Mouse (Mus musculus) G1E (cell line): ENCODE measurements at regions not wholly inside any gene's neighbourhood (a gene's known extent, or its start where the extent isn't known, plus 50 kb on each side); places are given as distances from the start of the nearest gene placed in this dataset.

Experiments
- ATAC-seq: 2 replicates; pipeline ENCODE4 v1.8.0; 2016; ENCODE audit warnings: mild to moderate bottlenecking; ENCODE audit not compliant: insufficient number of reproducible peaks, poor library complexity, low FRiP score, severe bottlenecking; ENCODE audit errors: extremely low read depth
- DNase-seq: peaks from one replicate; pipeline ENCODE4 v3.0.0; 2012; ENCODE audit warnings: low spot score
- H3K27me3 ChIP-seq: 2 replicates; pipeline ENCODE4 v1.6.1; 2012; ENCODE audit warnings: mild to moderate bottlenecking, low read length, inconsistent platforms; ENCODE audit not compliant: insufficient read depth
- H3K36me3 ChIP-seq: replicated peaks from 2 replicates; pipeline ENCODE3; 2012; ENCODE audit warnings: mild to moderate bottlenecking, inconsistent platforms
- H3K4me1 ChIP-seq: 2 replicates; pipeline ENCODE4 v1.6.1; 2012; ENCODE audit warnings: low read depth, low read length, inconsistent platforms, mixed read lengths; ENCODE audit not compliant: insufficient read depth
- H3K4me3 ChIP-seq: 2 replicates; pipeline ENCODE4 v1.5.1; 2012; ENCODE audit warnings: low read depth, mild to moderate bottlenecking, inconsistent platforms, low read length, moderate library complexity, mixed read lengths
- H3K9me3 ChIP-seq: replicated peaks from 2 replicates; pipeline ENCODE4 v1.6.1; 2012; ENCODE audit warnings: inconsistent platforms
- CTCF ChIP-seq: IDR thresholded peaks from 2 replicates; pipeline ENCODE4 v1.5.1; 2012; ENCODE audit warnings: low read depth, low read length, inconsistent platforms, mixed read lengths
- GATA1 ChIP-seq: IDR thresholded peaks from 2 replicates; pipeline ENCODE4 v1.6.1; 2012; ENCODE audit warnings: borderline replicate concordance, low read length, inconsistent platforms, mixed read lengths
- GATA2 ChIP-seq: IDR thresholded peaks from 2 replicates; pipeline ENCODE4 v1.6.1; 2012; ENCODE audit warnings: low read depth, low read length, inconsistent platforms, borderline replicate concordance
- POLR2AphosphoS5 ChIP-seq: IDR thresholded peaks from 2 replicates; pipeline ENCODE4 v1.6.1; 2012; ENCODE audit warnings: low read depth, low read length, inconsistent platforms; ENCODE audit not compliant: insufficient replicate concordance
- TAL1 ChIP-seq: conservative IDR thresholded peaks from 2 replicates; pipeline ENCODE4 v1.6.1; 2012; ENCODE audit warnings: low read depth, low read length, inconsistent platforms, mixed read lengths

DNA sequence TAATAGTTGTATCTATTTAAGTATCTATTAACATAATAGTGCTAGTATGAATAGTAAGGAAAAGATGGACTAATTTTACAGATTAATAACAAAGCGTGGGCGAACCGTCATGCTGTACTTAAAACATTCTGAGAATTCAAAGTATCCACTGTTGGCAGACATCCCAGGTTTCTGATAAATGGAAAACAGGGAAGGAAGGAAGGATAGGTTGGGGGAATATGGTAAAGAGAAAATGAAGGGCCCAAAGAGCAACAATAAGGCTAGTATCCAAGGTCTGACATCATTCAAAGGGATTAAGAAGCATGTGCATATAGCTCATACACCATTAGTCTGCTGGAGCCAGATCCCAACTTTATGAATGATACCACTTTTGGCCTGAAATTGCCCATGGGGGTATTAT lies 572.0 kb upstream of the Pdzrn3 start:
- ATAC-seq = no peak
- H3K4me1 ChIP-seq = no peaks in the 10 kb centered on the region
- TF ChIP-seq GATA1 (no peak), TAL1 (no peak), CTCF (no peak), GATA2 (no peak), POLR2AphosphoS5 (no peak)
- no peak for DNase-seq
- H3K27me3 ChIP-seq = no peaks in the 10 kb centered on the region
- no peak overlapping the region for H3K4me3 ChIP-seq
- H3K9me3 ChIP-seq = peaks cover 3% of the 10 kb centered on the region
- H3K36me3 ChIP-seq = no peaks in the 10 kb centered on the region

DNA sequence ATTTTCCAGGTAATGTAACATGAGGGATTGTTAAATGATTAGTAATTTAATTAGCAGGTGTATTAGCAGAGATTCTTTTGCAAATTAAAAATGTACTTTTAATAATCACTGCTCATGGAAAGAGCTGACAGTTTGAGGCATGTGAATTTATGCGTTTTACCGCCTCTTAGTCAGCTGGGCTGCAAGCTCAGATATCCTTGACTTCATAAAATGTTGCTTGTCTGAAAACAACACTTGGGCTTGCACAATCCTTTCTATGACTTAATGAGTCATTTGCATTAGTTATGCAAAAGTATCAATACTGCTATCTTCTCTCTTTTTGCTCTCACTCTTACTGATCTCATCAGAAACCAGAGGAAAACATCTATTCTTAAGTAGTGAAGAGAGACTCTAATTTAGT lies 571.3 kb upstream of the Pdzrn3 start:
- no peak for DNase-seq
- Histone ChIP-seq H3K36me3 (no peaks in the 10 kb centered on the region), H3K4me3 (no peak overlapping the region), H3K9me3 (peaks cover 3% of the 10 kb centered on the region), H3K27me3 (no peaks in the 10 kb centered on the region), H3K4me1 (no peaks in the 10 kb centered on the region)
- TF ChIP-seq TAL1 = no peak
- no peak for ATAC-seq

DNA sequence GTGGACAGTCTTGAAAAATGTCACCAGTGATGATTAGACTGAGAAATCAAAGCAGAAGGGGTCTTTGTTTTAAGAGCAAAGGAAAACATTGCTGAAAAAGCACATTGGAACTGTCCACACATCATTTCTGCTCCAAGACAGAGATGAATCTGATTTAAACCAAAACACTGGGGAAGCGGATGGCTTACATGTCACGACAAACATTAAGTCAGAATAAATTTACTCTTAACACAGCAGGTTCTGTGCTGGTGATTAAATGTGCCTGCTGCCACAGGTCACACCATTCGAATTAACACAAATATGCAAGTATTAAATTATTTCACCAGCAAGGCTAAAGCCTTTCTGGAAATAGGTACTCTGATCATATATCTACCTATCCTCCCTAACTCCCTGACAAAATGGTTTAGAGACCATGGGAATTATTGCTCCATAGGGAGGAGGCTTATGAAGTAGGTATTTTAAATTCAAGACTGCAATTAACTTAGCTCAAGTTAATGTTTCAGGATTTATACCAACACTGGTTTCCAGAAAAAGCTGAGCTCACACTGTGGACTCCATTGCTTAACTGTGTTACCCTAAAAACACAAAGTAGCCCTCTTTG lies 562.7 kb upstream of the Pdzrn3 start:
- no peaks in the 10 kb centered on the region for H3K36me3 ChIP-seq
- H3K9me3 ChIP-seq = no peaks in the 10 kb centered on the region; the same call in 1 of the 2 replicates
- ATAC-seq (no peak), DNase-seq (no peak)
- no peaks in the 10 kb centered on the region for H3K27me3 ChIP-seq
- TF ChIP-seq GATA2 = no peak
- TF ChIP-seq GATA1 = no peak
- TF ChIP-seq CTCF = no peak
- TF ChIP-seq TAL1 = no peak
- no peak for TF ChIP-seq POLR2AphosphoS5
- H3K4me1 ChIP-seq = no peaks in the 10 kb centered on the region
- H3K4me3 ChIP-seq = no peak overlapping the region

DNA sequence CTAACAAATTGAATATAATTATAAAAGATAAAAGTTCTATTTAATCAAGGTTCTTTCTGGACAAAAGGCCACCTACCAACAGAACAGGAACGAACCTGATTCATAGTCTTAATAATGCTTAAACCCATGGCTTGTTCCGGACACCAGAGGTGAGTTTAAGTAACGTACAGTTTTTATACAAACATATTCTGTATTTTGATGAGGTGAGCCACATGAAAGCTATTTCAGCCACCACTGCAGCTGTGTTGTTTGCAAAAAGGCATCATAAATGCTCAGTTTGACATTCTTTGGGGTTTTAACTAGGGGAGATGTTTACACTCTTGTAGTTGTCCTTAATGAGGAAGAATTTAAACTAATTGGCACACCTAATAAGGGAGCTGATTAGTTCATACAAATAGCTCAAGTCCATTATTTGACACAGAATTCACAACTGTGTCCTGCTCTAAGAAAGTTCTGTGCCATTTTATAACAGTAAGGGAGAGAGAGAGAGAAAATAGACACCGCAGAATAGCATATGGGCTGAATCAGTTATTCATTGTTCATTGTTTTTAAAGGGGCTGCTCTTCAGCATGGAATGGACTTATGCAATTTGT lies 560.8 kb upstream of the Pdzrn3 start:
- DNase-seq (no peak), ATAC-seq (no peak)
- no peaks in the 10 kb centered on the region for H3K36me3 ChIP-seq
- H3K4me1 ChIP-seq = no peaks in the 10 kb centered on the region
- no peak for TF ChIP-seq CTCF
- H3K27me3 ChIP-seq = no peaks in the 10 kb centered on the region
- H3K4me3 ChIP-seq = no peak overlapping the region
- H3K9me3 ChIP-seq = no peaks in the 10 kb centered on the region; the same call in 1 of the 2 replicates

DNA sequence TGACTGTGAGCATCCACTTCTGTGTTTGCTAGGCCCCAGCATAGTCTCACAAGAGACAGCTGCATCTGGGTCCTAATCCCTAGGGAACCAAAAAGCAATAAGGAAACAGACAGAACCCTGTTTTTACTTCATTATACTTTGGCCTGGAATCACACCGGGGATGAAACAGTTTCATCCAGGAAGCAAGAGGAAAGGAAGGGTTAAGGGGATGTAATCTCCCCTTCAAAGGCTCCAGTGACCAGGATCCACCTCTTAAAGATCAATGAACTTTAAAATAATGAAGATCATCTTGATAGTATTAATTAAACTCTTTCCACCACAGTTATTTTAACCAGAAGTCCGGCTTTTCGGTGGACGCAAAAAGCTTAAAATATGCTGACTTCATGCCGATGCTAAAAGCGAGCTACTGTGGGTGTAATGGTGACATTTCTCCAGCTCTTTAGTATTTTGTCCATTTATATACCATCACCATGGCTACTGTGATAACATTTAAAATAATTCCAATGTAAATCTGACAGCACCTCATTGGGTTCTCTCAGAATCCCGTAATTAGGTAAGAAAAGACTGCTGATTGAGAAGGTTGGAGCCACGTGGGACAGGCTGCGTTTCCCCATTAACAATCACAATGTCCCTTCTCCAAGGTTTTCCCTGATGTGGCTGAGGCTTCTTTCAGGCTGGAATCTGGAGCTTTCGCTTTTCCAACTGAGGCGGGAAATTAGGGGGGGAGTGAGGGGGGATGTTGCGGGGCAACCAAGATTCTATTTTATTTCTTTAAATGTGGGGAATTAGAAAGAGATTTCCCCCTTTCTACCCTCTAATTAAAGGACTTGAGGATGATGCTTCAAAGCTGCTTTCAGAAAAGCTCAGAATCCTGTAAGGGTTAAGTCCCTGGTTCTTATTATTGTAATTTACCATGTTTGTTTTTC lies 560.0 kb upstream of the Pdzrn3 start:
- no peak for DNase-seq
- no peak for ATAC-seq
- Histone ChIP-seq H3K36me3 (no peaks in the 10 kb centered on the region), H3K9me3 (no peaks in the 10 kb centered on the region; the same call in 1 of the 2 replicates), H3K4me1 (no peaks in the 10 kb centered on the region), H3K27me3 (no peaks in the 10 kb centered on the region), H3K4me3 (no peak overlapping the region)
- TF ChIP-seq GATA2 = no peak
- TF ChIP-seq POLR2AphosphoS5 = no peak
- TF ChIP-seq CTCF = no peak
- TF ChIP-seq GATA1 = no peak
- no peak for TF ChIP-seq TAL1

DNA sequence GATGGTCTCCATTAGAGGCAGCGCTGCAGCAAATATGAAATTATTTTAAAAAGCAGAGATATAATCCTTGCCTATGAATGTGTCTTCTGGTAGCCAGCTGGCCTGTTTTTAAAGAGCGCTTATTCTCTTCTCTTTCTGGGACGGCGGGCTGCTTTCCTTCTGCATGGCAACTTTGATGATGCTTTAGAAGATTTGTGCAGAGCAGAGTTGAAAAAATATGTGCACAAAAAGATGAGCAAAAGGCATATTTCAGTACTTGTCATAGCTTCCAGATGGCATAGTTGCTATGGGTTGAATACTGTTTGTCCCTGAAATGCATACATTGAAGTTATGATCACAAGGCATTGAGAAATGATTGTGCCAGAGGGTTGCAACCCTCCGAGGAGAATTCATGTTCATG lies 554.1 kb upstream of the Pdzrn3 start:
- Histone ChIP-seq H3K27me3 (no peaks in the 10 kb centered on the region), H3K9me3 (no peaks in the 10 kb centered on the region), H3K4me3 (no peak overlapping the region), H3K4me1 (no peaks in the 10 kb centered on the region), H3K36me3 (no peaks in the 10 kb centered on the region)
- no peak for ATAC-seq
- TF ChIP-seq POLR2AphosphoS5 = no peak
- TF ChIP-seq GATA1 = no peak
- no peak for TF ChIP-seq TAL1
- TF ChIP-seq CTCF = no peak
- no peak for TF ChIP-seq GATA2
- no peak for DNase-seq
